23 mouse cellular contexts compared by ENCODE assay signal in the genomic region with DNA sequence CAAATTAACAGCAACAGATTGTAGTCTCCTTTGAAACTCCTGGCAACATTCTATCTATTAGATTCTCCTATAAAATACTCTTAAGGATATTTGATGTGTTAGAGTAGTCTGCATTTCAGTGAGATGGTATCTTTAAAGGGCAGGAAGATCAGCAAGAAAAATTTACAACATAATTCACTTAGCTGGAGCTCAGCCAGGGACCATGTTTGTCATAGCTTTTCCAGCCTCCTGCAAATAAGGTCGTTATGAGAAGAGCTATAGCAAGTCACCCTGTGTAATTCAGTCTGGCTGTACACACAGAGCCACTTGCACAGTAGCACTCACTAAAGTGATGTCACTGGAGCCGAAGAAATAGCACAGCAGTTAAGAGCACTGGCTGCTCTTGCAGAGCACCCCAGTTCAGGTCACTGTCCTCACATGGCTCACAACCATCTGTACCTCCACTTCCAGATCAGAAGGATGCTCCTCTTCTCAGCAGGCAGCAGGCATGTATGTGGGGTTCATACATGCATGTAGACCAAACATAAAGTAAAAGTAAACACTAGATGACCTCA.
"Had no signal": no experiment of that assay in that cellular context is flagged by ENCODE, and none has a peak within 500 bp of the region (broad histone marks: within the 10 kb centered on the region; RNA-seq: fewer than 3 reads in every experiment).

No protein-coding gene starts in this region.

- H3K4me2 ChIP-seq: limb, embryonic 13.5 days; liver, embryonic 12.5 days; liver, embryonic 15.5 days; lung, embryonic 15.5 days; midbrain, embryonic 13.5 days had no signal

- H3K27me3 ChIP-seq: limb, embryonic 13.5 days; liver, embryonic 12.5 days; liver, embryonic 15.5 days; lung, embryonic 15.5 days; megakaryocyte, embryonic 14.5 days; midbrain, embryonic 13.5 days had no signal

- H3K4me1 ChIP-seq: limb, embryonic 10.5 days; limb, embryonic 13.5 days; liver, embryonic 12.5 days; liver, embryonic 15.5 days; lung, embryonic 15.5 days; megakaryocyte, embryonic 14.5 days had no signal

- H3K4me3 ChIP-seq: layer of hippocampus, adult 2 months; limb, embryonic 10.5 days; limb, embryonic 13.5 days; liver, embryonic 12.5 days; liver, embryonic 15.5 days; lung, embryonic 15.5 days; megakaryocyte, embryonic 14.5 days; midbrain, embryonic 10.5 days; midbrain, embryonic 13.5 days; myocyte had no signal

- H3K9ac ChIP-seq: limb, embryonic 13.5 days; liver, embryonic 12.5 days; liver, embryonic 15.5 days; lung, embryonic 15.5 days; midbrain, embryonic 13.5 days had no signal

- DNase-seq: kidney, postnatal 25 days; layer of hippocampus, adult 9-11 months; liver; lung, adult 18-20 months; lung, postnatal 10 days; lung, postnatal 36 days; retina, postnatal 1 day; right cerebral cortex, postnatal 25 days; spleen, adult 18-20 months; thymus, adult 18-20 months; thymus, postnatal 36 days had no signal

- H3K9me3 ChIP-seq: limb, embryonic 10.5 days; limb, embryonic 13.5 days; liver, embryonic 12.5 days; liver, embryonic 15.5 days; lung, embryonic 15.5 days; megakaryocyte, embryonic 14.5 days; midbrain, embryonic 10.5 days; midbrain, embryonic 13.5 days had no signal

- H3K36me3 ChIP-seq: limb, embryonic 10.5 days; limb, embryonic 13.5 days; liver, embryonic 12.5 days; liver, embryonic 15.5 days; lung, embryonic 15.5 days; midbrain, embryonic 10.5 days; midbrain, embryonic 13.5 days had no signal

- ATAC-seq: liver, embryonic 12.5 days; midbrain, embryonic 13.5 days; midbrain, embryonic 16.5 days had no signal

- H3K27ac ChIP-seq: kidney, postnatal 0 days; layer of hippocampus, adult 2 months; limb, embryonic 10.5 days; limb, embryonic 13.5 days; liver, embryonic 12.5 days; liver, embryonic 15.5 days; lung, embryonic 15.5 days; midbrain, embryonic 10.5 days; midbrain, embryonic 13.5 days had no signal
